ENCODE assay signal across 27 mouse cellular contexts in genomic region chr6:86689671-86690070, GRCm38 (mm10). TPM values are rescaled to one million over a fixed set of nuclear protein-coding genes. Genes with fewer than 3 reads are reported as not detected.
DNase-seq lines count a peak whose midpoint lies in the region; ATAC-seq and TF ChIP-seq lines count a peak whose summit lies in the region.
"Had no signal": no experiment of that assay in that cellular context is flagged by ENCODE, and none has a peak within 500 bp of the region (broad histone marks: within the 10 kb centered on the region; RNA-seq: fewer than 3 reads in every experiment).

No protein-coding gene starts in this region.

- peak; percentile 75 for ATAC-seq in liver, embryonic 12.5 days
- no peak for ATAC-seq in liver, postnatal 0 days
- ATAC-seq in erythroid progenitor cell, adult 5-6 weeks (replicated peaks; ENCODE audit: low FRiP score, poor library complexity, severe bottlenecking) = peak; percentile 35; the same call in 1 of the 2 replicates
- peak; percentile 54; the same call in 1 of the 2 replicates for ATAC-seq in liver, embryonic 15.5 days (ENCODE audit: insufficient read depth)
- peak; percentile 79 for ATAC-seq in megakaryocyte-erythroid progenitor cell, adult 5-6 weeks (replicated peaks; ENCODE audit: low FRiP score, low TSS enrichment, poor library complexity, severe bottlenecking)
- no peak for ATAC-seq in monocyte, adult 5-6 weeks (replicated peaks; ENCODE audit: insufficient number of reproducible peaks, low FRiP score, low TSS enrichment, poor library complexity, severe bottlenecking)
- no peak for ATAC-seq in neural tube, embryonic 15.5 days (ENCODE audit: low FRiP score)
- ATAC-seq: activated CD4-positive, CD25-positive, alpha-beta regulatory T cell, adult 4 months; forebrain, embryonic 14.5 days; forebrain, postnatal 0 days had no signal

- no peak overlapping the region for H3K4me3 ChIP-seq in liver, embryonic 12.5 days
- no peak overlapping the region for H3K4me3 ChIP-seq in liver, postnatal 0 days (ENCODE audit: low read depth, low read length)
- H3K4me3 ChIP-seq in liver, embryonic 15.5 days (replicated peaks) = no peak overlapping the region
- H3K4me3 ChIP-seq in cerebellum, adult 2 months (replicated peaks; ENCODE audit: insufficient read depth, low read depth, low read length) = no peak overlapping the region
- no peak overlapping the region for H3K4me3 ChIP-seq in neural tube, embryonic 15.5 days (replicated peaks)
- H3K4me3 ChIP-seq: embryonic facial prominence, embryonic 10.5 days; embryonic facial prominence, embryonic 13.5 days; gastrocnemius, adult 2 months; heart, embryonic 13.5 days; hindbrain, embryonic 15.5 days had no signal

- TF ChIP-seq CTCF in liver, postnatal 0 days (IDR thresholded peaks at IDR 0.05; ENCODE audit: low read depth) = no peak
- TF ChIP-seq CTCF in cerebellum, adult 2 months (IDR thresholded peaks at IDR 0.05; ENCODE audit: borderline replicate concordance, insufficient read depth, low read depth, low read length) = no peak

- no peak overlapping the region for H3K9ac ChIP-seq in liver, embryonic 12.5 days
- H3K9ac ChIP-seq in liver, postnatal 0 days (replicated peaks) = no peak overlapping the region
- no peak overlapping the region for H3K9ac ChIP-seq in liver, embryonic 15.5 days
- no peak overlapping the region for H3K9ac ChIP-seq in neural tube, embryonic 15.5 days (replicated peaks)
- H3K9ac ChIP-seq: embryonic facial prominence, embryonic 13.5 days; forebrain, postnatal 0 days; heart, embryonic 13.5 days; hindbrain, embryonic 15.5 days had no signal

- TF ChIP-seq POLR2A in cerebellum, adult 2 months (IDR thresholded peaks at IDR 0.05; ENCODE audit: borderline replicate concordance, insufficient read depth, low read length) = no peak

- no peak overlapping the region for H3K4me2 ChIP-seq in liver, embryonic 12.5 days
- no peak overlapping the region for H3K4me2 ChIP-seq in liver, postnatal 0 days (ENCODE audit: low read depth, low read length)
- H3K4me2 ChIP-seq in liver, embryonic 15.5 days = peak overlapping the region; percentile 30; the same call in 1 of the 2 replicates
- H3K4me2 ChIP-seq in neural tube, embryonic 15.5 days = no peak overlapping the region
- H3K4me2 ChIP-seq: embryonic facial prominence, embryonic 13.5 days; heart, embryonic 13.5 days; hindbrain, embryonic 15.5 days had no signal

- TF ChIP-seq EP300 in liver, postnatal 0 days (IDR thresholded peaks at IDR 0.05; ENCODE audit: low read depth) = no peak; the same call in 1 of the 2 replicates

- no peaks in the 10 kb centered on the region for H3K9me3 ChIP-seq in liver, embryonic 12.5 days (replicated peaks)
- no peaks in the 10 kb centered on the region for H3K9me3 ChIP-seq in liver, postnatal 0 days (ENCODE audit: low read length)
- H3K9me3 ChIP-seq in liver, embryonic 15.5 days (replicated peaks) = no peaks in the 10 kb centered on the region
- no peaks in the 10 kb centered on the region for H3K9me3 ChIP-seq in neural tube, embryonic 15.5 days (replicated peaks)
- H3K9me3 ChIP-seq: embryonic facial prominence, embryonic 10.5 days; embryonic facial prominence, embryonic 13.5 days; heart, embryonic 13.5 days; hindbrain, embryonic 15.5 days had no signal

- peaks cover 7% of the 10 kb centered on the region for H3K36me3 ChIP-seq in liver, embryonic 12.5 days
- H3K36me3 ChIP-seq in liver, postnatal 0 days (replicated peaks; ENCODE audit: insufficient read depth, low read length) = peaks cover 10% of the 10 kb centered on the region; the same call in 1 of the 2 replicates
- H3K36me3 ChIP-seq in liver, embryonic 15.5 days (replicated peaks) = no peaks in the 10 kb centered on the region
- H3K36me3 ChIP-seq in neural tube, embryonic 15.5 days = peaks cover 63% of the 10 kb centered on the region

- H3K27ac ChIP-seq in liver, embryonic 12.5 days = no peak overlapping the region
- H3K27ac ChIP-seq in liver, postnatal 0 days (ENCODE audit: low read depth) = no peak overlapping the region
- H3K27ac ChIP-seq in liver, embryonic 15.5 days (replicated peaks) = no peak overlapping the region
- H3K27ac ChIP-seq in cerebellum, adult 2 months (ENCODE audit: insufficient read depth, low read length) = no peak overlapping the region
- no peak overlapping the region for H3K27ac ChIP-seq in neural tube, embryonic 15.5 days (replicated peaks)
- H3K27ac ChIP-seq: embryonic facial prominence, embryonic 10.5 days; embryonic facial prominence, embryonic 13.5 days; gastrocnemius, adult 2 months; heart, embryonic 13.5 days; hindbrain, embryonic 15.5 days had no signal

- peaks cover 18% of the 10 kb centered on the region for H3K4me1 ChIP-seq in liver, embryonic 12.5 days
- H3K4me1 ChIP-seq in liver, postnatal 0 days (ENCODE audit: insufficient read depth) = no peaks in the 10 kb centered on the region
- H3K4me1 ChIP-seq in liver, embryonic 15.5 days (replicated peaks) = peaks cover 21% of the 10 kb centered on the region
- H3K4me1 ChIP-seq in cerebellum, adult 2 months (ENCODE audit: control insufficient read depth, insufficient read depth, low read length) = peaks cover 7% of the 10 kb centered on the region; the same call in 1 of the 2 replicates
- peaks cover 4% of the 10 kb centered on the region for H3K4me1 ChIP-seq in neural tube, embryonic 15.5 days
- H3K4me1 ChIP-seq: embryonic facial prominence, embryonic 13.5 days had no signal

- DNase-seq in liver, postnatal 0 days = no peak
- no peak for DNase-seq in cerebellum, adult 2 months
- DNase-seq: adrenal gland, adult 8-10 months; adrenal gland, postnatal 25 days; B cell, adult 2 months; cerebellum, adult 18-20 months; cerebellum, adult 9-11 months; cerebellum, postnatal 36 days; embryo, embryonic 11 days; forebrain, postnatal 0 days; gastrocnemius, adult 2 months; gastrocnemius, postnatal 14 days; heart, adult 11 months; heart, postnatal 14 days; heart, postnatal 4 days had no signal

- no peaks in the 10 kb centered on the region for H3K27me3 ChIP-seq in liver, embryonic 12.5 days (replicated peaks)
- H3K27me3 ChIP-seq in liver, postnatal 0 days (ENCODE audit: insufficient read depth, low read length) = no peaks in the 10 kb centered on the region
- H3K27me3 ChIP-seq in liver, embryonic 15.5 days = no peaks in the 10 kb centered on the region
- H3K27me3 ChIP-seq in cerebellum, adult 2 months (ENCODE audit: control insufficient read depth, insufficient read depth, low read length) = no peaks in the 10 kb centered on the region
- H3K27me3 ChIP-seq in neural tube, embryonic 15.5 days (replicated peaks) = no peaks in the 10 kb centered on the region
- H3K27me3 ChIP-seq: embryonic facial prominence, embryonic 13.5 days; heart, embryonic 13.5 days; hindbrain, embryonic 15.5 days had no signal

- WGBS in liver, embryonic 12.5 days (ENCODE audit: insufficient replicate concordance) = 48% methylated on average over 3 of the region's 3 CpGs
- WGBS in liver, postnatal 0 days (ENCODE audit: insufficient replicate concordance) = 69% methylated on average over 3 of the region's 3 CpGs
- 58% methylated on average over 3 of the region's 3 CpGs for WGBS in liver, embryonic 15.5 days (ENCODE audit: insufficient replicate concordance)
- 93% methylated on average over 3 of the region's 3 CpGs for WGBS in cerebellum, adult 2 months
- WGBS in neural tube, embryonic 15.5 days = 97% methylated on average over 3 of the region's 3 CpGs

RNA-seq across cellular contexts. Expression of gene Snrnp27, which starts 5.3 kb away (rescaled TPM):
- 82.0 and 85.1 TPM in 2 replicates for polyA plus RNA-seq in liver, embryonic 12.5 days (2016; fragmentation: Nextera tagmentation; extraction: Ambion mirVana)
- 40.5 and 41.1 TPM in 2 replicates for polyA plus RNA-seq in liver, postnatal 0 days (2015; fragmentation: Nextera tagmentation; extraction: Ambion mirVana)
- 79.2 and 101 TPM in 2 replicates for total RNA-seq in erythroid progenitor cell, adult 5-6 weeks (2015; ENCODE audit: low replicate concordance)
- 78.6 and 116 TPM in 2 replicates for total RNA-seq in erythroid progenitor cell, adult 5-6 weeks (2017; ENCODE audit: low replicate concordance)
- polyA plus RNA-seq in liver, embryonic 15.5 days (2015; fragmentation: Nextera tagmentation; extraction: Ambion mirVana) = 37.5 and 47.5 TPM in 2 replicates
- total RNA-seq in megakaryocyte-erythroid progenitor cell, adult 5-6 weeks (2014; fragmentation: Nextera tagmentation) = 75.7 and 89.2 TPM in 2 replicates
- 127 and 139 TPM in 2 replicates for total RNA-seq in megakaryocyte-erythroid progenitor cell, adult 5-6 weeks (2017)
- total RNA-seq in monocyte, adult 5-6 weeks (2017) = 67.2 to 70.2 TPM (median 68.0 TPM) in 3 replicates
- polyA plus RNA-seq in cerebellum, adult 2 months (2012; rRNA removed) = 59.8 and 62.5 TPM in 2 replicates
- 94.2 and 96.0 TPM in 2 replicates for polyA plus RNA-seq in neural tube, embryonic 15.5 days (2015; fragmentation: Nextera tagmentation; extraction: Ambion mirVana)

RNA-seq across cellular contexts. Expression of gene Mxd1, which starts 20.7 kb away (rescaled TPM):
- 35.1 and 39.7 TPM in 2 replicates for polyA plus RNA-seq in liver, embryonic 12.5 days (2016; fragmentation: Nextera tagmentation; extraction: Ambion mirVana)
- 19.1 and 22.0 TPM in 2 replicates for polyA plus RNA-seq in liver, postnatal 0 days (2015; fragmentation: Nextera tagmentation; extraction: Ambion mirVana)
- total RNA-seq in erythroid progenitor cell, adult 5-6 weeks (2015; ENCODE audit: low replicate concordance) = 120 and 125 TPM in 2 replicates
- 150 and 170 TPM in 2 replicates for total RNA-seq in erythroid progenitor cell, adult 5-6 weeks (2017; ENCODE audit: low replicate concordance)
- 48.8 and 58.0 TPM in 2 replicates for polyA plus RNA-seq in liver, embryonic 15.5 days (2015; fragmentation: Nextera tagmentation; extraction: Ambion mirVana)
- total RNA-seq in megakaryocyte-erythroid progenitor cell, adult 5-6 weeks (2014; fragmentation: Nextera tagmentation) = 7.6 and 19.5 TPM in 2 replicates
- 14.9 and 16.2 TPM in 2 replicates for total RNA-seq in megakaryocyte-erythroid progenitor cell, adult 5-6 weeks (2017)
- total RNA-seq in monocyte, adult 5-6 weeks (2017) = 87.4 to 128 TPM (median 90.9 TPM) in 3 replicates
- polyA plus RNA-seq in cerebellum, adult 2 months (2012; rRNA removed) = 21.1 and 21.9 TPM in 2 replicates
- 15.2 and 15.3 TPM in 2 replicates for polyA plus RNA-seq in neural tube, embryonic 15.5 days (2015; fragmentation: Nextera tagmentation; extraction: Ambion mirVana)

RNA-seq across cellular contexts. Expression of gene Gmcl1, which starts 43.5 kb away (rescaled TPM):
- 17.5 and 17.8 TPM in 2 replicates for polyA plus RNA-seq in liver, embryonic 12.5 days (2016; fragmentation: Nextera tagmentation; extraction: Ambion mirVana)
- polyA plus RNA-seq in liver, postnatal 0 days (2015; fragmentation: Nextera tagmentation; extraction: Ambion mirVana) = 5.0 and 6.0 TPM in 2 replicates
- 8.8 and 15.1 TPM in 2 replicates for total RNA-seq in erythroid progenitor cell, adult 5-6 weeks (2015; ENCODE audit: low replicate concordance)
- 5.7 and 17.8 TPM in 2 replicates for total RNA-seq in erythroid progenitor cell, adult 5-6 weeks (2017; ENCODE audit: low replicate concordance)
- polyA plus RNA-seq in liver, embryonic 15.5 days (2015; fragmentation: Nextera tagmentation; extraction: Ambion mirVana) = 7.1 and 7.8 TPM in 2 replicates
- total RNA-seq in megakaryocyte-erythroid progenitor cell, adult 5-6 weeks (2014; fragmentation: Nextera tagmentation) = 18.7 and 28.4 TPM in 2 replicates
- 23.4 and 23.7 TPM in 2 replicates for total RNA-seq in megakaryocyte-erythroid progenitor cell, adult 5-6 weeks (2017)
- 17.5 to 27.5 TPM (median 18.8 TPM) in 3 replicates for total RNA-seq in monocyte, adult 5-6 weeks (2017)
- 30.3 and 31.0 TPM in 2 replicates for polyA plus RNA-seq in cerebellum, adult 2 months (2012; rRNA removed)
- 38.7 and 41.8 TPM in 2 replicates for polyA plus RNA-seq in neural tube, embryonic 15.5 days (2015; fragmentation: Nextera tagmentation; extraction: Ambion mirVana)

Comparison
In these comparisons a context has a peak if more than half of its experiments do, and no peak if none do; other contexts are left out.
1. ATAC-seq: peak in liver, embryonic 12.5 days (single experiment), erythroid progenitor cell, adult 5-6 weeks (single experiment), liver, embryonic 15.5 days (single experiment) and megakaryocyte-erythroid progenitor cell, adult 5-6 weeks (single experiment); none in liver, postnatal 0 days (single experiment), monocyte, adult 5-6 weeks (single experiment) and neural tube, embryonic 15.5 days (single experiment).